Mouse (Mus musculus): Measurements from ENCODE around the gene Tnpo3. TPM values are rescaled to one million over a fixed set of nuclear protein-coding genes. Genes with fewer than 3 reads are reported as not detected.

The Tnpo3 gene
- 66.2 TPM for polyA plus RNA-seq (2014; fragmentation: Illumina TruSeq; extraction: RNeasy Lipid Tissue Mini Kit (QIAGEN cat#74804); ENCODE audit: low read depth, low replicate concordance)

DNA sequence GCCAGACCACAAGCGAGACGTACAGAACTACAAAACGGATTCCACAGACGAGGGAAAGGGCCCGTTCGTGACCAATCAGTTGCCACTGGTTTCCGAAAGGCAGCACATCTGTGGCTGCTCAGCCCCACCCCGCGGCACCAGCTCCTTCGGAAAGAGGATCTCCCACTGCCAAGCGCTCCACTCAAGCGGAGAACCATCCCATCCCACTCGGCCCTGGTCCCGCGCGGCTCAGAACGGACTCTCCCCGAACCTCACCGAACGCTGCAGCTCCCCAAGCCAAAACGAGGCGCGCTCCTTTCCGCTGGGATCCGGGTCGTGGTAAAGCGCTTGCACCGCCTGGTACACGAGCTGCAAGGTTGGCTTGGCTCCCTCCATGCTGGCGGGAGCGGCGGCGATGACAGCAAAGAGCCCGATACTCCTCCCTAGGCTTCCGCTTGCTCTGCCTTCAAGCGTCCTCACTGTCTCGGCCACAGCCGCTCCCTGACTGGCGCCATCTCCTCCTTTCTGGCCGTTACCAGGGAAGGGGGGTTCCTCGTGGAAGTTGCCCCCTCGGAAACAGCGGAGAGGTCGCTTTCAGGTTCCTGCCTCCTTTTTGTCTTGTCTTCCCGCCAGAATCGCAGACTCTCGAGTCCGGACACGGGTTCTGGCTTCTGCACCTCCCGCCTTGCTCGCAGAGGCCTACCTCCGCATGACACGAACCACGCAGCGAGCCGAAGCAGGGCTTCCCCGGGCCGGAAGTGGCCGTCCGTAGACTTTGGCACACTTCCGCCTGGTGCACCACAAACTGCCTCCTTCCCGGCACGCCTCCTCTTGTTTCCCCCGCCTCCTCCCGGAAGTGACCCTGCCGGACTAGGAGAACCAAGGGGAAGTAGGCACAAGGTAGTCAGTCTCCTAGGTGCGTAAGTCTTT is at the start of gene Tnpo3:
Tnpo3 (minus strand) TSS at position 777 of the 909 bp plus-strand sequence.

DNA sequence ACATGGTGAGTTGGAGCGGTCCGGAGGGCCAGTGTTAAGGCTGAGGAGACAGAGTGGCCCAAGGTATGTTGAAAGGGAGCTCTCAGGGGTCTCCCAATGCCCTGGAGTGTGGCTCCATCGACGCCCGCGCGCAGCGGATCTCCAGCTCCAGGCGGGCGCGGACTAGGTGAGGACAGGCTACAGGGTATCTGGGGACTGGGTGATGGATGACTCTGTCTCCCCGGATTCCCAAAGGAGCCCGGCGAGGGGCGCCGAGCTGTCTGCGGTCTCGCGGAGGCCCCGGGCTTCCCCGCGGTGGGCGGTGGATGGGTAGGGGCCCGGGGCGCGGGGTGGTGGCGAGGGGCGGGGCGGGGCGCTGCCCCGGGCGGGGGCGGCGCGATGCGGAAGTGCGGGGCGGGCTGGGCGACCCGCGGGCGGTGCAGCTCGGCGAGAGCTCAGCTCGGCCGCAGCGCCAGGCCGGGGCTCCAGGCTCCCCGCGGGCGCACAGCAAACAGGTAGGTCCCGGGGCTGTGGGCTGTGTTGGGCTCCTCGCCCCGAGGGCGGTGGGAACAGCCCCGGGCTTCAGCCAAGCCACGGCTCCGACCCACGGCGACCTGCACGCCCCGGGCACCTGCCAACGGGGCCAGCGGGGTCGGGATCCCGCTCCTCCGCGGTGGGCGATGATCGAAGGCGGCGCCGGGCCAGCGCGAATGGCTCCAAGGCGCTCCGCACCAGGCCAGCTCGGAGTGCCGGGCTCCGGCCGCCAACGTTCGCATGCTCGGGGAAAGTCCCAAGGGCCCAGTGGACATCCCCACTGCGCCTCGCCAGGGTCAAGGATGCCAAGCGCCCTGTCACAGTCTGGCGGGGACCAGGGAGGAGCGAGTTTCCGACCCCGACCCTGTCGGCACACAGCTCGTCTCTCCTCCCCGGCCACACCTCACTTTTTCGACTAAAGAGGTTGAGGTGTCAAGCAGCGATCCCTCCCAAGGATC is 83.1 kb downstream of the Tnpo3 start, which contains the start of gene Irf5:
Irf5 (plus strand) TSS at position 345 of the 971 bp plus-strand sequence.

DNA sequence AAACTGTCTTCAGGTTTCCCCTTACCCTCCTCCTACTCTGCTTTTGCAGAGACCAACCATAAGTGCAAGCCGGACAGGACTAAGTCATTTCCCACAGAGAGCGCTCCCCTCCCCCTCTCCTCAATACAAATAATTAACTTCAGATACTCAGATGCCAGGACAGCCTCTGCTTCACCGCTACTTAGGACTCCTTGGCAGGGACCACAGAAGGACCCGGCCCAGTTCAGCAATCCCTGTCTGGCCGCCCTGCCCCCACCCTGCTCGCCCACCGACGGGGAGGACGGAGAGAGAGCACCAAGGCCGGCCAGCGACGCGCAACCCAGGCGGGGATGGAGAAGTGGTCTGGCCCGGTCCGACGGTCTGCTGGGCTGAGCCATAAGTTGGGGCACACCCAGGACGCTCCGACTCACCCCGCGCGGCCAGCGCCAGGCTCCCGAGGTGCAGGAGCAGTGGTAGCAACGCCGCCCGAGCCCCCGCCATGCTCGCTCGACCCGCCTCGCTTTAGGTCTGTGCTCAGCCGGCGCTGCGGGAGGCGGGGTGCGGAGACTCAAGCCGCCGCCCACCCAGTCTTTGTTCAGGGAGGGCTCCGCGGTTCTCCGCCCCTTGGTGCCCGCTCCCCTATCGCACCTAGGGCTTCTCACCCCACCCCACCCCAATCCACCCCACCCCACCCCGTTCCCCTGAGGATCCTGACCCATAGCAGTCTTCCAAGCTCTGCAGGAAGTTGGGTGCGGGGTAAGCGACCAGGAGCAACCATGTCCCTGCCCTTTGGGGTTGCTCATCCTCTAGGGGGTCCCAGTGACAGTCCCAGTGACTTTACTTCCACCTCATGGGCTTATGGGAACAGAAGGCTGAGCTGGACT is 102.0 kb downstream of the Tnpo3 start, which contains the start of gene Kcp:
Kcp (minus strand) TSS at position 506 of the 863 bp plus-strand sequence.

Other genes with a start within 250 kb of the Tnpo3 start
- not detected for gene Opn1sw, start 221.4 kb downstream of the Tnpo3 start, polyA plus RNA-seq (2014; fragmentation: Illumina TruSeq; extraction: RNeasy Lipid Tissue Mini Kit (QIAGEN cat#74804); ENCODE audit: low read depth, low replicate concordance)
- gene Ccdc136, start 213.6 kb downstream of the Tnpo3 start, polyA plus RNA-seq (2014; fragmentation: Illumina TruSeq; extraction: RNeasy Lipid Tissue Mini Kit (QIAGEN cat#74804); ENCODE audit: low read depth, low replicate concordance), result 0.82 TPM
- gene Flnc, start 176.6 kb downstream of the Tnpo3 start, polyA plus RNA-seq (2014; fragmentation: Illumina TruSeq; extraction: RNeasy Lipid Tissue Mini Kit (QIAGEN cat#74804); ENCODE audit: low read depth, low replicate concordance), result 0.06 TPM
- 33.1 TPM for gene Atp6v1f, start 142.2 kb downstream of the Tnpo3 start, polyA plus RNA-seq (2014; fragmentation: Illumina TruSeq; extraction: RNeasy Lipid Tissue Mini Kit (QIAGEN cat#74804); ENCODE audit: low read depth, low replicate concordance)
- not detected for gene Atp6v1fnb, start 138.4 kb downstream of the Tnpo3 start, polyA plus RNA-seq (2014; fragmentation: Illumina TruSeq; extraction: RNeasy Lipid Tissue Mini Kit (QIAGEN cat#74804); ENCODE audit: low read depth, low replicate concordance)
- gene Kcp, start 101.9 kb downstream of the Tnpo3 start, polyA plus RNA-seq (2014; fragmentation: Illumina TruSeq; extraction: RNeasy Lipid Tissue Mini Kit (QIAGEN cat#74804); ENCODE audit: low read depth, low replicate concordance), result not detected
- 0.93 TPM for gene Irf5, start 83.3 kb downstream of the Tnpo3 start, polyA plus RNA-seq (2014; fragmentation: Illumina TruSeq; extraction: RNeasy Lipid Tissue Mini Kit (QIAGEN cat#74804); ENCODE audit: low read depth, low replicate concordance)
- 0.29 TPM for gene Tspan33, start 84.3 kb upstream of the Tnpo3 start, polyA plus RNA-seq (2014; fragmentation: Illumina TruSeq; extraction: RNeasy Lipid Tissue Mini Kit (QIAGEN cat#74804); ENCODE audit: low read depth, low replicate concordance)
- gene Smo, start 125.6 kb upstream of the Tnpo3 start, polyA plus RNA-seq (2014; fragmentation: Illumina TruSeq; extraction: RNeasy Lipid Tissue Mini Kit (QIAGEN cat#74804); ENCODE audit: low read depth, low replicate concordance), result 17.9 TPM
- 305 TPM for gene Ahcyl2, start 158.1 kb upstream of the Tnpo3 start, polyA plus RNA-seq (2014; fragmentation: Illumina TruSeq; extraction: RNeasy Lipid Tissue Mini Kit (QIAGEN cat#74804); ENCODE audit: low read depth, low replicate concordance)